Comparison of ENCODE assay signal across 8 mouse cellular contexts in the genomic region with DNA sequence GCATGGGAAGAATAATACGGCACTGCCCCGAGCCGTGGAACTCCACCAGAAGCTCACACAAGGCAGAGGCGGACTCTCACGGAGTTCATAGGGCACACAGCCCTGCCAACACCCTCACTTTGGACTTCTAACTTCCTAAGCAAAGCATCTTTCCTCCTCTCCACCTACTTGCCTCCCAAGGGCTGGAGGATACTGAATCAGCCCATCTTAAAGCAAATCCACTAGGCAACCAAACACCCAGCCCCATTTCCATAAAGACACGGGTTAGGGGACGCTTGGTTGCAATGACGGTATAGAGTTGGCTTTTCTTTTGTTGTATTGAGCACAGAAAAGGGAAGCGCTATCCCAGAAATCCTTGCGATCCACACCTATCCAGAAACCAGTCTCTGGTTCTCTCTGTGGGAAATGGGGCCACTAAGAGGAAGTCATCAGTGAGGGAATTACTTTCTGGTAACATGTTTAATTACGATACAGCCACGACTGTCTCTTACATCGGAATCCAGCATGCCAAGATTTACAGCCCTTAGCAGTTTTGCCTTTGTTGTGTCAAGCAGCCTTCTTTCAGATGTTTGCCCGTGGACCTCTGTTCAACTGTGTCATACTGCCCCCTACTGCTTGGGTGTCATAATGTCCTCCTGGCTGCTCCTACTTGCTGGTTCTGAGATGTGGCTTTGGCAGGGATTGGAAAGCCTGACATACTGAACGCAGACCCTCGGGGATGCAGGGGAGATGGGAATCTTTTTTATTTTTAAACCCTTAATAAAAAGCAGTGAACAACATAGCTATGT.
DNase-seq lines count a peak whose midpoint lies in the region; ATAC-seq and TF ChIP-seq lines count a peak whose summit lies in the region.

No protein-coding gene starts in this region.

- peak; percentile 86 for TF ChIP-seq RAD21 in CH12.LX (IDR thresholded peaks at IDR 0.05; ENCODE audit: low read depth, low read length)

- H3K4me2 ChIP-seq in CH12.LX (ENCODE audit: insufficient read depth, low read depth, poor library complexity, severe bottlenecking): no peak overlapping the region
- peak overlapping the region; percentile 13; the same call in 1 of the 2 replicates for H3K4me2 ChIP-seq in embryonic facial prominence, embryonic 14.5 days (ENCODE audit: low read depth, low read length)
- peak overlapping the region; percentile 8; the same call in 1 of the 2 replicates for H3K4me2 ChIP-seq in heart, embryonic 15.5 days
- no peak overlapping the region for H3K4me2 ChIP-seq in liver, embryonic 14.5 days (ENCODE audit: low read depth)
- peak overlapping the region; percentile 46 for H3K4me2 ChIP-seq in neural tube, embryonic 15.5 days

- H3K27me3 ChIP-seq in CH12.LX (replicated peaks): no peaks in the 10 kb centered on the region
- H3K27me3 ChIP-seq in embryonic facial prominence, embryonic 14.5 days (replicated peaks; ENCODE audit: control insufficient read depth, insufficient read depth, low read length): no peaks in the 10 kb centered on the region
- H3K27me3 ChIP-seq in heart, embryonic 15.5 days: no peaks in the 10 kb centered on the region
- H3K27me3 ChIP-seq in liver, embryonic 14.5 days (ENCODE audit: control insufficient read depth, insufficient read depth, low read length): no peaks in the 10 kb centered on the region
- no peaks in the 10 kb centered on the region for H3K27me3 ChIP-seq in neural tube, embryonic 15.5 days (replicated peaks)

- H3K27ac ChIP-seq in CH12.LX (ENCODE audit: insufficient read depth, low read depth): no peak overlapping the region
- H3K27ac ChIP-seq in bone marrow, adult 2 months (ENCODE audit: control insufficient read depth, insufficient read depth, low read depth, low read length, poor library complexity): no peak overlapping the region
- no peak overlapping the region for H3K27ac ChIP-seq in embryonic facial prominence, embryonic 14.5 days (replicated peaks; ENCODE audit: low read depth, low read length)
- H3K27ac ChIP-seq in heart, embryonic 15.5 days: no peak overlapping the region
- H3K27ac ChIP-seq in liver, embryonic 14.5 days: no peak overlapping the region
- no peak overlapping the region for H3K27ac ChIP-seq in neural tube, embryonic 15.5 days (replicated peaks)

- no peak for TF ChIP-seq POLR2A in CH12.LX (IDR thresholded peaks at IDR 0.05; ENCODE audit: low read depth, low read length)
- no peak for TF ChIP-seq POLR2A in bone marrow, adult 2 months (IDR thresholded peaks at IDR 0.05; ENCODE audit: borderline replicate concordance, control insufficient read depth, low read depth, low read length)

- peaks cover 2% of the 10 kb centered on the region for H3K9me3 ChIP-seq in CH12.LX (replicated peaks; ENCODE audit: low read length)
- H3K9me3 ChIP-seq in embryonic facial prominence, embryonic 14.5 days (ENCODE audit: control insufficient read depth, low read length): no peaks in the 10 kb centered on the region
- H3K9me3 ChIP-seq in heart, embryonic 15.5 days (replicated peaks): no peaks in the 10 kb centered on the region
- H3K9me3 ChIP-seq in liver, embryonic 14.5 days (ENCODE audit: control insufficient read depth, low read length): no peaks in the 10 kb centered on the region
- H3K9me3 ChIP-seq in neural tube, embryonic 15.5 days (replicated peaks): no peaks in the 10 kb centered on the region

- ATAC-seq in embryonic facial prominence, embryonic 14.5 days (ENCODE audit: low read depth): peak; percentile 76; the same call in 1 of the 2 replicates
- ATAC-seq in heart, embryonic 15.5 days (replicated peaks; ENCODE audit: insufficient number of reproducible peaks, insufficient read depth, low FRiP score, low read depth): no peak
- ATAC-seq in liver, embryonic 14.5 days (ENCODE audit: insufficient read depth): no peak
- peak; percentile 76; the same call in 1 of the 2 replicates for ATAC-seq in neural tube, embryonic 15.5 days (ENCODE audit: low FRiP score)

- TF ChIP-seq CTCF in CH12.LX (conservative IDR thresholded peaks at IDR 0.05 in 1 of 2, IDR thresholded peaks at IDR 0.05 in 1 of 2; ENCODE audit: low read depth in 2 of 2, low read length in 2 of 2): peak; percentile 78 to 84
- TF ChIP-seq CTCF in bone marrow, adult 2 months (IDR thresholded peaks at IDR 0.05; ENCODE audit: control insufficient read depth, insufficient read depth, low read length): peak; percentile 54; the same call in 1 of the 2 replicates
- peak; percentile 71 for TF ChIP-seq CTCF in liver, embryonic 14.5 days (IDR thresholded peaks at IDR 0.05; ENCODE audit: low read depth)

- in situ Hi-C loops in CH12.LX (cut with MboI; ENCODE audit: low pct_ligation_motif_present, low pct_unique_long_range_greater_than_20kb, low sequenced_read_pairs): no loop called here

- DNase-seq in CH12.LX (ENCODE audit: extremely low read depth): peak; percentile 72
- peak; percentile 87 for DNase-seq in embryonic facial prominence, embryonic 14.5 days (ENCODE audit: low spot score)
- DNase-seq in kidney, postnatal 14 days: peak; percentile 71
- DNase-seq in liver, embryonic 14.5 days (ENCODE audit: low read depth in 3 of 3, low spot score in 3 of 3): peak in 1 of 3 experiments; percentile 5
- DNase-seq in thymus, postnatal 10 days (ENCODE audit: low spot score in 2 of 2): peak; percentile 19 to 71

- no peak overlapping the region for H3K9ac ChIP-seq in CH12.LX (ENCODE audit: insufficient read depth, low read depth)
- H3K9ac ChIP-seq in embryonic facial prominence, embryonic 14.5 days (ENCODE audit: low read depth, low read length): no peak overlapping the region
- H3K9ac ChIP-seq in heart, embryonic 15.5 days: no peak overlapping the region
- H3K9ac ChIP-seq in liver, embryonic 14.5 days (replicated peaks): no peak overlapping the region
- H3K9ac ChIP-seq in neural tube, embryonic 15.5 days (replicated peaks): no peak overlapping the region

- H3K4me3 ChIP-seq in CH12.LX (replicated peaks in 1 of 3; ENCODE audit: low read depth in 2 of 3, low read length in 2 of 3, poor library complexity in 1 of 3): no peak overlapping the region
- H3K4me3 ChIP-seq in bone marrow, adult 2 months (replicated peaks; ENCODE audit: control insufficient read depth, low read depth, low read length): no peak overlapping the region
- H3K4me3 ChIP-seq in embryonic facial prominence, embryonic 14.5 days (ENCODE audit: low read depth, low read length): no peak overlapping the region
- H3K4me3 ChIP-seq in heart, embryonic 15.5 days: no peak overlapping the region
- H3K4me3 ChIP-seq in liver, embryonic 14.5 days (ENCODE audit: insufficient read depth in 1 of 2, low read depth in 2 of 2, low read length in 2 of 2): no peak overlapping the region
- no peak overlapping the region for H3K4me3 ChIP-seq in neural tube, embryonic 15.5 days (replicated peaks)

- dilution Hi-C loops in CH12.LX (cut with MboI; ENCODE audit: extremely low pct_ligation_motif_present, extremely low pct_unique_long_range_greater_than_20kb, low sequenced_read_pairs): no loop called here

- WGBS in bone marrow, adult 2 months: 34% methylated on average over 16 of the region's 16 CpGs
- 38% methylated on average over 16 of the region's 16 CpGs for WGBS in embryonic facial prominence, embryonic 14.5 days
- 35% methylated on average over 16 of the region's 16 CpGs for WGBS in heart, embryonic 15.5 days
- 30% methylated on average over 16 of the region's 16 CpGs for WGBS in liver, embryonic 14.5 days (ENCODE audit: insufficient replicate concordance)
- WGBS in neural tube, embryonic 15.5 days: 19% methylated on average over 16 of the region's 16 CpGs

- no peaks in the 10 kb centered on the region; a peak in 1 of 4 replicates for H3K4me1 ChIP-seq in CH12.LX (ENCODE audit: control insufficient read depth in 1 of 2, insufficient read depth in 2 of 2)
- H3K4me1 ChIP-seq in bone marrow, adult 2 months (ENCODE audit: control insufficient read depth, insufficient read depth, low read length): no peaks in the 10 kb centered on the region; the same call in 1 of the 2 replicates
- H3K4me1 ChIP-seq in embryonic facial prominence, embryonic 14.5 days (ENCODE audit: control insufficient read depth, insufficient read depth, low read length): 0 out of 2 replicates have a peak, but pooled peaks cover 3% of the 10 kb centered on the region
- H3K4me1 ChIP-seq in heart, embryonic 15.5 days (replicated peaks): 0 out of 2 replicates have a peak, but pooled peaks cover 4% of the 10 kb centered on the region
- no peaks in the 10 kb centered on the region for H3K4me1 ChIP-seq in liver, embryonic 14.5 days (replicated peaks; ENCODE audit: control insufficient read depth in 2 of 2, insufficient read depth in 2 of 2, low read length in 1 of 2)
- H3K4me1 ChIP-seq in neural tube, embryonic 15.5 days: peaks cover 6% of the 10 kb centered on the region; the same call in 1 of the 2 replicates

- no peaks in the 10 kb centered on the region for H3K36me3 ChIP-seq in CH12.LX (replicated peaks in 1 of 2; ENCODE audit: control insufficient read depth in 1 of 2, insufficient read depth in 1 of 2, low read length in 1 of 2)
- no peaks in the 10 kb centered on the region for H3K36me3 ChIP-seq in embryonic facial prominence, embryonic 14.5 days (ENCODE audit: control insufficient read depth, insufficient read depth, low read length)
- H3K36me3 ChIP-seq in heart, embryonic 15.5 days: no peaks in the 10 kb centered on the region
- no peaks in the 10 kb centered on the region for H3K36me3 ChIP-seq in liver, embryonic 14.5 days (replicated peaks; ENCODE audit: control insufficient read depth, insufficient read depth, low read depth)
- no peaks in the 10 kb centered on the region for H3K36me3 ChIP-seq in neural tube, embryonic 15.5 days

- no peaks in the 10 kb centered on the region for H3K79me2 ChIP-seq in CH12.LX (replicated peaks; ENCODE audit: control insufficient read depth, extremely low read depth, insufficient read depth, poor library complexity, severe bottlenecking)

- TF ChIP-seq EP300 in CH12.LX (IDR thresholded peaks at IDR 0.05; ENCODE audit: low read length): no peak
- no peak for TF ChIP-seq EP300 in liver, embryonic 14.5 days (IDR thresholded peaks at IDR 0.05; ENCODE audit: low read depth)

TF ChIP-seq in CH12.LX, 34 proteins besides CTCF, POLR2A, EP300 and RAD21:
- TF ChIP-seq SMC3 (IDR thresholded peaks at IDR 0.05; ENCODE audit: low read depth, low read length): peak; percentile 66
- TF ChIP-seq MYC (IDR thresholded peaks at IDR 0.05; ENCODE audit: low read depth, low read length): no peak

Comparison
In these comparisons a context has a peak if more than half of its experiments do, and no peak if none do; other contexts are left out.
1. H3K4me2 ChIP-seq: peak in embryonic facial prominence, embryonic 14.5 days (single experiment), heart, embryonic 15.5 days (single experiment) and neural tube, embryonic 15.5 days (single experiment); none in CH12.LX (single experiment) and liver, embryonic 14.5 days (single experiment).
2. ATAC-seq: peak in embryonic facial prominence, embryonic 14.5 days (single experiment) and neural tube, embryonic 15.5 days (single experiment); none in heart, embryonic 15.5 days (single experiment) and liver, embryonic 14.5 days (single experiment).
3. Peak in every context shown above with its lines, with median percentiles within 50 percentile points of each other: CTCF ChIP-seq.